Mouse (Mus musculus) lung, embryonic 16.5 days (tissue): ENCODE measurements around the gene Plagl2. TPM values are rescaled to one million over a fixed set of nuclear protein-coding genes. Genes with fewer than 3 reads are reported as not detected.
"Not testable (repeated sequence)": the region's sequence is repeated elsewhere in the genome, so short reads cannot be mapped to it uniquely, and the experiment has no call there.

Experiments
- ATAC-seq: fragments of 200-750 bp; cut with Nextera tagmentation; 2 replicates; pipeline ENCODE4 v1.8.0; 2017; ENCODE audit warnings: low read depth, mild to moderate bottlenecking, moderate library complexity
- H3K27ac ChIP-seq: fragments of 300-500 bp; sonication (generic); 2 replicates; pipeline ENCODE4 v1.5.1; 2014; ENCODE audit warnings: mild to moderate bottlenecking, control low read depth, low read length
- H3K27me3 ChIP-seq: fragments of 300-500 bp; sonication (generic); 2 replicates; pipeline ENCODE4 v1.6.1; 2014; ENCODE audit warnings: low read depth, low read length, mixed read lengths; ENCODE audit not compliant: control insufficient read depth, insufficient read depth
- H3K36me3 ChIP-seq: fragments of 300-500 bp; sonication (generic); 2 replicates; pipeline ENCODE4 v1.6.1; 2014; ENCODE audit warnings: low read length; ENCODE audit not compliant: control insufficient read depth, insufficient read depth
- H3K4me1 ChIP-seq: fragments of 300-500 bp; sonication (generic); replicated peaks from 2 replicates; pipeline ENCODE4 v1.6.1; 2014; ENCODE audit warnings: low read length, mixed read lengths; ENCODE audit not compliant: control insufficient read depth, insufficient read depth
- H3K4me2 ChIP-seq: fragments of 300-500 bp; sonication (generic); 2 replicates; pipeline ENCODE4 v1.6.1; 2014; ENCODE audit warnings: low read depth, low read length, control low read depth
- H3K4me3 ChIP-seq: fragments of 300-500 bp; sonication (generic); 2 replicates; pipeline ENCODE4 v1.5.1; 2014; ENCODE audit warnings: mild to moderate bottlenecking, low read length, control low read depth
- H3K9ac ChIP-seq: fragments of 300-500 bp; sonication (generic); 2 replicates; pipeline ENCODE4 v1.6.1; 2014; ENCODE audit warnings: low read length, control low read depth
- H3K9me3 ChIP-seq: fragments of 300-500 bp; sonication (generic); 2 replicates; pipeline ENCODE4 v1.6.1; 2016; ENCODE audit warnings: low read length; ENCODE audit not compliant: control insufficient read depth
- WGBS: fragments of 180-500 bp; shearing (Covaris S2); extraction: QIAGEN DNeasy Blood & Tissue Kit; methylation state at CpG from one replicate; pipeline ENCODE4 v1.1.7; 2014; 5-methylcytosine and 5-hydroxymethylcytosine counted together
- polyA plus RNA-seq: library from polyadenylated mRNA; unstranded; fragments of >200 nt; fragmentation: Nextera tagmentation; extraction: Ambion mirVana; gene quantifications from 2 replicates; pipeline ENCODE4 v1.2.1, GENCODE M21; 2015

Gene Plagl2
- polyA plus RNA-seq: 14.4 and 17.1 TPM in 2 replicates

GRCm38 (mm10) chr2:153241250-153242014, at the start of gene Plagl2, which contains the start of gene Pofut1:
Plagl2 (minus strand) TSS chr2:153241426.
Pofut1 (plus strand) TSS chr2:153241533.
- peak; percentile 96 for ATAC-seq
- Histone ChIP-seq H3K36me3 (peaks cover 2% of the 10 kb centered on the region; the same call in 1 of the 2 replicates), H3K4me3 (peak within 1 kb of the TSS; percentile 95), H3K9me3 (no peaks in the 10 kb centered on the region), H3K4me1 (peaks cover 34% of the 10 kb centered on the region), H3K4me2 (peak within 1 kb of the TSS; percentile 88), H3K9ac (peak within 1 kb of the TSS; percentile 98), H3K27me3 (no peaks in the 10 kb centered on the region), H3K27ac (peak within 1 kb of the TSS; percentile 96)
- 0% methylated on average over 50 of the region's 72 CpGs for WGBS

GRCm38 (mm10) chr2:153287835-153288234, 46.6 kb upstream of the Plagl2 start:
- Histone ChIP-seq H3K9ac (no peak overlapping the region), H3K4me2 (no peak overlapping the region), H3K4me3 (no peak overlapping the region), H3K9me3 (no peaks in the 10 kb centered on the region), H3K36me3 (no peaks in the 10 kb centered on the region), H3K4me1 (peaks cover 12% of the 10 kb centered on the region), H3K27ac (no peak overlapping the region), H3K27me3 (no peaks in the 10 kb centered on the region)
- ATAC-seq: no peak
- 28% methylated on average over 6 of the region's 6 CpGs for WGBS

GRCm38 (mm10) chr2:153286524-153286923, 45.3 kb upstream of the Plagl2 start:
- H3K27ac ChIP-seq: no peak overlapping the region
- 86% methylated on average over 4 of the region's 4 CpGs for WGBS

GRCm38 (mm10) chr2:153283919-153284318, 42.7 kb upstream of the Plagl2 start:
- H3K4me3 ChIP-seq: no peak overlapping the region
- no peak for ATAC-seq
- H3K4me1 ChIP-seq: no peaks in the 10 kb centered on the region
- H3K9ac ChIP-seq: no peak overlapping the region
- H3K27me3 ChIP-seq: no peaks in the 10 kb centered on the region
- 85% methylated on average over 6 of the region's 6 CpGs for WGBS
- H3K4me2 ChIP-seq: no peak overlapping the region
- H3K9me3 ChIP-seq: no peaks in the 10 kb centered on the region
- no peaks in the 10 kb centered on the region for H3K36me3 ChIP-seq
- no peak overlapping the region for H3K27ac ChIP-seq

More at GRCm38 (mm10) chr2:153286524-153286923, 45.3 kb upstream of the Plagl2 start:
- Histone ChIP-seq H3K27me3 (no peaks in the 10 kb centered on the region), H3K36me3 (no peaks in the 10 kb centered on the region), H3K4me3 (no peak overlapping the region), H3K9me3 (no peaks in the 10 kb centered on the region), H3K9ac (no peak overlapping the region), H3K4me1 (no peaks in the 10 kb centered on the region), H3K4me2 (no peak overlapping the region)
- ATAC-seq: no peak

GRCm38 (mm10) chr2:153278357-153278756, 37.1 kb upstream of the Plagl2 start:
- WGBS: 80% methylated on average over 5 of the region's 5 CpGs
- ATAC-seq: no peak
- Histone ChIP-seq H3K27ac (no peak overlapping the region), H3K9ac (no peak overlapping the region), H3K4me3 (no peak overlapping the region), H3K36me3 (no peaks in the 10 kb centered on the region), H3K4me2 (no peak overlapping the region), H3K9me3 (no peaks in the 10 kb centered on the region), H3K4me1 (no peaks in the 10 kb centered on the region), H3K27me3 (no peaks in the 10 kb centered on the region)

GRCm38 (mm10) chr2:153276846-153277245, 35.6 kb upstream of the Plagl2 start:
- H3K9ac ChIP-seq, H3K27me3 ChIP-seq, H3K27ac ChIP-seq, H3K9me3 ChIP-seq, ATAC-seq, H3K36me3 ChIP-seq, H3K4me1 ChIP-seq, H3K4me2 ChIP-seq, H3K4me3 ChIP-seq: not testable (repeated sequence)
- WGBS: 89% methylated on average over 5 of the region's 5 CpGs

DNA sequence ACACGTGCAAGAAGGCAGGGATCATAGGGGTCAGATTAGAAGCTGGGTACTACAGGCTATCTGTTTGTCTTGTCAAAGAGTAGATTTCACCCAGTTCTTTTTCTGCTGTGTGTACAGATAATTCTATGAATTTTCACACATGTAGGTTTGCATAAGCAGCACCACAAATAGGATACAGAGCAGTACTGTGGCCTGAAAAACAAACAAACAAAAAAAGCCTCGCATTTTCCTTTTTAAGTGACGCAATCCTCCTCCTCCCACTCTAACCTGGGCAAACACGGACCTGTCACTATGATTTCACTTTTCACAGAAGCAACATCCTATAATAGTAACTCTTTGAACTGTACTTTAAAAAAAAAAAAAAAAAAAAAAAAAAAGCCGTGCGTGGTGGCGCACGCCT, 35.2 kb upstream of the Plagl2 start:
- 84% methylated on average over 8 of the region's 8 CpGs for WGBS
- H3K9me3 ChIP-seq: no peaks in the 10 kb centered on the region
- no peak overlapping the region for H3K4me2 ChIP-seq
- H3K27ac ChIP-seq: no peak overlapping the region
- no peak for ATAC-seq
- H3K9ac ChIP-seq: no peak overlapping the region
- no peak overlapping the region for H3K4me3 ChIP-seq
- H3K36me3 ChIP-seq: no peaks in the 10 kb centered on the region
- H3K4me1 ChIP-seq: no peaks in the 10 kb centered on the region
- no peaks in the 10 kb centered on the region for H3K27me3 ChIP-seq

GRCm38 (mm10) chr2:153275577-153275976, 34.4 kb upstream of the Plagl2 start:
- not testable (repeated sequence) for H3K4me2 ChIP-seq, H3K9ac ChIP-seq, H3K4me1 ChIP-seq, H3K4me3 ChIP-seq, H3K27ac ChIP-seq, H3K36me3 ChIP-seq, H3K9me3 ChIP-seq, H3K27me3 ChIP-seq, ATAC-seq
- 65% methylated on average over 3 of the region's 3 CpGs for WGBS

GRCm38 (mm10) chr2:153274919-153275247, 33.7 kb upstream of the Plagl2 start:
- Histone ChIP-seq H3K4me1 (peaks cover 2% of the 10 kb centered on the region), H3K4me3 (no peak overlapping the region), H3K36me3 (no peaks in the 10 kb centered on the region), H3K27ac (no peak overlapping the region), H3K9ac (no peak overlapping the region), H3K4me2 (no peak overlapping the region), H3K27me3 (no peaks in the 10 kb centered on the region), H3K9me3 (no peaks in the 10 kb centered on the region)
- whole genome bisulfite sequencing: 68% methylated on average over 6 of the region's 6 CpGs
- ATAC-seq: no peak
